Mouse (Mus musculus) splenic B cell, adult 2 months (primary cell): ENCODE results near the gene Agbl1.

Experiments
- DNase-seq: peaks from one replicate; pipeline ENCODE4 v3.0.0-alpha.2; 2011; ENCODE audit warnings: low read depth, low spot score
- H3K27me3 ChIP-seq: 2 replicates; pipeline ENCODE4 v1.6.1; 2012; ENCODE audit warnings: mild to moderate bottlenecking, low read length, moderate library complexity, mixed read lengths; ENCODE audit not compliant: control insufficient read depth, poor library complexity, insufficient read depth, severe bottlenecking
- H3K36me3 ChIP-seq: 2 replicates; pipeline ENCODE4 v1.6.1; 2012; ENCODE audit warnings: mild to moderate bottlenecking, low read length, moderate library complexity, mixed read lengths; ENCODE audit not compliant: control insufficient read depth, poor library complexity, insufficient read depth, severe bottlenecking

Agbl1 gene

GRCm38 (mm10) chr7:76842146-76842545 lies 612.5 kb downstream of the Agbl1 start:
- Histone ChIP-seq H3K36me3 (no peaks in the 10 kb centered on the region), H3K27me3 (no peaks in the 10 kb centered on the region)
- DNase-seq: no peak

GRCm38 (mm10) chr7:76889416-76890209 lies 659.9 kb downstream of the Agbl1 start:
- Histone ChIP-seq H3K36me3 (no peaks in the 10 kb centered on the region), H3K27me3 (no peaks in the 10 kb centered on the region)
- DNase-seq: no peak

GRCm38 (mm10) chr7:76904096-76904495 lies 674.4 kb downstream of the Agbl1 start:
- Histone ChIP-seq H3K27me3 (no peaks in the 10 kb centered on the region), H3K36me3 (no peaks in the 10 kb centered on the region)
- no peak for DNase-seq

- no peaks in the 10 kb centered on the region for H3K27me3 ChIP-seq
- no peaks in the 10 kb centered on the region for H3K36me3 ChIP-seq
- DNase-seq: no peak
These were observed 682.0 kb downstream of the Agbl1 start for GRCm38 (mm10) chr7:76911672-76912071.

GRCm38 (mm10) chr7:76918871-76919270 lies 689.2 kb downstream of the Agbl1 start:
- no peak for DNase-seq
- H3K27me3 ChIP-seq: no peaks in the 10 kb centered on the region

GRCm38 (mm10) chr7:76921671-76922070 lies 692.0 kb downstream of the Agbl1 start:
- no peak for DNase-seq
- H3K27me3 ChIP-seq: no peaks in the 10 kb centered on the region
- H3K36me3 ChIP-seq: no peaks in the 10 kb centered on the region

More at GRCm38 (mm10) chr7:76918871-76919270, 689.2 kb downstream of the Agbl1 start:
- H3K36me3 ChIP-seq: no peaks in the 10 kb centered on the region

- H3K27me3 ChIP-seq: no peaks in the 10 kb centered on the region
- H3K36me3 ChIP-seq: no peaks in the 10 kb centered on the region
- DNase-seq: no peak
These were observed 705.5 kb downstream of the Agbl1 start for GRCm38 (mm10) chr7:76935219-76935618.

- no peaks in the 10 kb centered on the region for H3K27me3 ChIP-seq
- DNase-seq: peak; percentile 57
- H3K36me3 ChIP-seq: no peaks in the 10 kb centered on the region
These were observed 711.8 kb downstream of the Agbl1 start for GRCm38 (mm10) chr7:76941531-76941930.

- no peaks in the 10 kb centered on the region for H3K27me3 ChIP-seq
- no peak for DNase-seq
- H3K36me3 ChIP-seq: no peaks in the 10 kb centered on the region
These were observed 741.6 kb downstream of the Agbl1 start for GRCm38 (mm10) chr7:76971334-76971733.

- DNase-seq: no peak
- Histone ChIP-seq H3K27me3 (no peaks in the 10 kb centered on the region), H3K36me3 (no peaks in the 10 kb centered on the region)
These were observed 779.9 kb downstream of the Agbl1 start for GRCm38 (mm10) chr7:77009571-77009970.

- DNase-seq: no peak
- H3K36me3 ChIP-seq: no peaks in the 10 kb centered on the region
These were observed 799.3 kb downstream of the Agbl1 start for GRCm38 (mm10) chr7:77029019-77029418.

GRCm38 (mm10) chr7:77076033-77076432 lies 846.3 kb downstream of the Agbl1 start:
- Histone ChIP-seq H3K27me3 (no peaks in the 10 kb centered on the region), H3K36me3 (no peaks in the 10 kb centered on the region)
- no peak for DNase-seq

More at GRCm38 (mm10) chr7:77029019-77029418, 799.3 kb downstream of the Agbl1 start:
- H3K27me3 ChIP-seq: no peaks in the 10 kb centered on the region

- no peak for DNase-seq
- no peaks in the 10 kb centered on the region for H3K27me3 ChIP-seq
- H3K36me3 ChIP-seq: no peaks in the 10 kb centered on the region
These were observed 857.6 kb downstream of the Agbl1 start for GRCm38 (mm10) chr7:77087266-77087665.

GRCm38 (mm10) chr7:77095153-77095552 lies 865.5 kb downstream of the Agbl1 start:
- Histone ChIP-seq H3K36me3 (no peaks in the 10 kb centered on the region), H3K27me3 (no peaks in the 10 kb centered on the region; the same call in 1 of the 2 replicates)
- no peak for DNase-seq

- Histone ChIP-seq H3K27me3 (no peaks in the 10 kb centered on the region), H3K36me3 (no peaks in the 10 kb centered on the region)
- no peak for DNase-seq
These were observed 884.3 kb downstream of the Agbl1 start for GRCm38 (mm10) chr7:77114021-77114420.

- DNase-seq: no peak
- H3K36me3 ChIP-seq: no peaks in the 10 kb centered on the region
- no peaks in the 10 kb centered on the region for H3K27me3 ChIP-seq
These were observed 899.4 kb downstream of the Agbl1 start for GRCm38 (mm10) chr7:77129045-77129444.
